Mouse (Mus musculus) frontal cortex, adult (tissue): Measurements from ENCODE around the gene Ms4a5.
"Not testable (repeated sequence)": the region's sequence is repeated elsewhere in the genome, so short reads cannot be mapped to it uniquely, and the experiment has no call there.

Source experiments
- ATAC-seq: cut with Nextera tagmentation; 2 replicates; pipeline ENCODE4 v1.9.2; 2017; ENCODE audit warnings: mild to moderate bottlenecking, moderate library complexity, mixed read lengths; ENCODE audit not compliant: low TSS enrichment

The Ms4a5 gene

GRCm38 (mm10) chr19:11283773-11284172, at the start of gene Ms4a5:
Gene Ms4a5, minus strand, starts transcription at chr19:11283873.
- ATAC-seq, result no peak

- ATAC-seq, result no peak
Observed at GRCm38 (mm10) chr19:11321123-11321522, 37.5 kb upstream of the Ms4a5 start.

- ATAC-seq, result no peak
Observed at GRCm38 (mm10) chr19:11316786-11317185, 33.1 kb upstream of the Ms4a5 start.

GRCm38 (mm10) chr19:11314354-11314753, 30.7 kb upstream of the Ms4a5 start, which contains the start of gene Ms4a14:
Gene Ms4a14, minus strand, starts transcription at chr19:11314454.
- no peak for ATAC-seq

GRCm38 (mm10) chr19:11308888-11309287, 25.2 kb upstream of the Ms4a5 start:
- ATAC-seq, result no peak

GRCm38 (mm10) chr19:11299529-11299928, 15.9 kb upstream of the Ms4a5 start:
- ATAC-seq, result not testable (repeated sequence)

GRCm38 (mm10) chr19:11298939-11299338, 15.3 kb upstream of the Ms4a5 start:
- ATAC-seq, result no peak

GRCm38 (mm10) chr19:11293616-11294015, 9.9 kb upstream of the Ms4a5 start:
- ATAC-seq, result not testable (repeated sequence)

- no peak for ATAC-seq
Observed at GRCm38 (mm10) chr19:11292990-11293389, 9.3 kb upstream of the Ms4a5 start.

GRCm38 (mm10) chr19:11280223-11280622, 3.5 kb downstream of the Ms4a5 start:
- ATAC-seq, result no peak

GRCm38 (mm10) chr19:11276431-11276830, 7.2 kb downstream of the Ms4a5 start:
- ATAC-seq, result no peak

GRCm38 (mm10) chr19:11266956-11267355, 16.7 kb downstream of the Ms4a5 start:
- no peak for ATAC-seq

- no peak for ATAC-seq
Observed at GRCm38 (mm10) chr19:11266052-11266845, 17.4 kb downstream of the Ms4a5 start, which contains the start of gene Ms4a1. Gene Ms4a1, minus strand, starts transcription at chr19:11266241.

- ATAC-seq, result no peak
Observed at GRCm38 (mm10) chr19:11264602-11265185, 19.0 kb downstream of the Ms4a5 start.

GRCm38 (mm10) chr19:11263549-11263948, 20.1 kb downstream of the Ms4a5 start:
- ATAC-seq, result no peak

- ATAC-seq, result not testable (repeated sequence)
Observed at GRCm38 (mm10) chr19:11262932-11263331, 20.7 kb downstream of the Ms4a5 start.

GRCm38 (mm10) chr19:11261522-11261921, 22.2 kb downstream of the Ms4a5 start:
- ATAC-seq, result no peak

- no peak for ATAC-seq
Observed at GRCm38 (mm10) chr19:11244230-11244629, 39.4 kb downstream of the Ms4a5 start.

GRCm38 (mm10) chr19:11242560-11242959, 41.1 kb downstream of the Ms4a5 start:
- ATAC-seq, result no peak

GRCm38 (mm10) chr19:11235820-11236219, 47.9 kb downstream of the Ms4a5 start:
- no peak for ATAC-seq

- no peak for ATAC-seq
Observed at GRCm38 (mm10) chr19:11234921-11235735, 48.5 kb downstream of the Ms4a5 start.

GRCm38 (mm10) chr19:11234244-11234643, 49.4 kb downstream of the Ms4a5 start:
- ATAC-seq, result no peak
